Mouse (Mus musculus) kidney, adult 18-20 months (tissue): ENCODE measurements around the gene Rab21.
"Not testable (repeated sequence)": the region's sequence is repeated elsewhere in the genome, so short reads cannot be mapped to it uniquely, and the experiment has no call there.

Experiments
- DNase-seq: peaks from one replicate; pipeline ENCODE4 v3.0.0; 2021

The Rab21 gene

GRCm38 (mm10) chr10:115323295-115323694 lies 7.9 kb upstream of the Rab21 start:
- DNase-seq, result peak; percentile 72

DNA sequence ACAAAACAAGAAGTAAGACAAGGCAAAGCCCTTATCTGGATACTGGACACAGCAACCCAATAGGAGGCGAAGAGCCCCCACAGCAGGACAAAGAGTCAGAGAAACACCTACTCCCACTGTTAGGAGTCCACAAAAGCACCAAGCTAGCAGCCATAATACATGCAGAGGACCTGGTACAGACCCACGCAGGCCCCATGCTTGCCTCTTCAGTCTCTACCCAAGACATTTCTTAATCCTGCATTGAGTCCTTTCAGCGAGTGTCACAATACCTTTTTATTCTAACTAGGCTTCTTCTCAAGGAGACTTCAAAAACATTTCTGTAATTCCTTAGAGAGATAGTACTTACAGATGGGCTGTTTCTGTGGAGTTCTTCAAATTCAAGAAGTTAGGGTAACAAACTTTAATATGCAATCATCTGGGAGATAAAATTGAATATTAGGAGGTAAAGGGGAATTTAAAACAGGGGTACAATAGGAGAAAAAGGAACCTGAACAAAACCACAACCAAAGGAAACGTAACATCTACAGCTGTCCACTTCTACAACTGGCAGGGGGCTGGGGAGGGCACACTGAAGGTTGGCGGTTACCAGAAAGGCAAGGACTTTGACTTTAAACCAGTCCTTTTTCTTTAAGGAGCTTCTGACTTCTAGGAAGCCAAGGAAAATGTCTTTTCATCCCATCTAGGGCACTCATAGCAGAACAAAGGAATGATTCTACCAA lies 6.1 kb upstream of the Rab21 start:
- no peak for DNase-seq

- DNase-seq, result not testable (repeated sequence)
Observed at GRCm38 (mm10) chr10:115318388-115318787, 3.0 kb upstream of the Rab21 start.

GRCm38 (mm10) chr10:115316313-115316712 lies 919 bp upstream of the Rab21 start:
- no peak for DNase-seq

DNA sequence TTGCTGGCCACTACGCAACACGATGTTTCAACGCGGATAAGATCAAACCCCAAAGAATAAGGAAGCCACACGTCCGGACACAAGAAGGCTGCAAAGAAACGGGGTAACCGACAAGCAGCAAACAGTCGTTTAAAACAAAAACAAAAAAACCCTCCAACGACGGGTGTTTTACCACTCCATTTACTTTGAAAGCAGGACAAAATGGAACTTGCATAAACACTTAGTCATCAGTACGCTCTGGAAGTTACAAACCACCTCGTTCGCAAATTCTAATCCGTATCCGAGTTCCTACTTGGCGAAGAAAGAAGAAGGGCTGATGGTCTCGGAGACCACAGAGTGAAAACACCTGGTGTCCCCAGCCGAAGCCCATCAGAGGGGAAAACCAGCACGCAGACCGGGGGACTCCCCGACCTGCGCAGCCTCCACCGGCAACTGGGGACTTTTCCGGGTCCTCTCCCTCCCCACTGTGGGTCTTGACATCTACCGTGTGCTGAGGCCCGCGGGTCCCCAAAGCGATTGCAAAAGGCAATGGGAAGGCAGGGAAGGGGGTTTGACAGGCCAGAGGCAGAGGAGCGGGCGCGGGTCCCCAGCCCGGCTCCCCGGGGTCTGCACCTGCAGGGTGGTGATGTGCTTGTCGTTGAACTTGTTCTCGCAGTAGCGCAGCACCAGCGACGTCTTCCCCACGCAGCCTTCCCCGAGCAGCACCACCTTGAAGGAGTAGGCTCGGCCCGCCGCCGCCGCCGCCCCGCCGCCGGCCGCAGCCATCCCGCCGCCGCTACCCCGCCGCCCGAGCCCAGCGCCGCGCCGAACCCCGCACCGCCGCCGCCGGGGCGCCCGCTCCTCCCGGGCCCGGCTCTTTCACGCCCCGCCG lies 577 bp downstream of the Rab21 start:
- DNase-seq, result peak; percentile 55

- DNase-seq, result no peak
Observed at GRCm38 (mm10) chr10:115314287-115314581, 1.2 kb downstream of the Rab21 start.

GRCm38 (mm10) chr10:115313641-115314286 lies 1.6 kb downstream of the Rab21 start:
- peak; percentile 43 for DNase-seq

DNA sequence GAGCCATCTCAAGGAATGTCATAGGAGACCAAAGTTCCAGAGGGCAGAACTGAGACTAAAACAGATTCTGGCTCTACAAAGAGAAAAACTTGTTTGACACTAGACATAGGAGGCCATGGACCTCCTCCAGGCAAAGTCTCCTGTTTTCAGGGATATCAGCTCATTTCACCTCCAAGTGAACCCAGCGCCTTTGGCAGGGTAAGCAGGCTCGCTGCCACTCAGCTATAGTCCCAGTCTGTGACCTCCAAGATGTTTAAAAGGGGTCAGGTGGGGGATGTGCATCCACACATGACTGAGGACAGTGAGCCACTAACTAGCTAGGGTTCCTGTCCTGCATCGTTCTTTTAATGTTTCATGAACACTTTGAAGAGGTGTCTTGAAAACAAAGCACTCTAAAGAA lies 2.7 kb downstream of the Rab21 start:
- peak; percentile 56 for DNase-seq

DNA sequence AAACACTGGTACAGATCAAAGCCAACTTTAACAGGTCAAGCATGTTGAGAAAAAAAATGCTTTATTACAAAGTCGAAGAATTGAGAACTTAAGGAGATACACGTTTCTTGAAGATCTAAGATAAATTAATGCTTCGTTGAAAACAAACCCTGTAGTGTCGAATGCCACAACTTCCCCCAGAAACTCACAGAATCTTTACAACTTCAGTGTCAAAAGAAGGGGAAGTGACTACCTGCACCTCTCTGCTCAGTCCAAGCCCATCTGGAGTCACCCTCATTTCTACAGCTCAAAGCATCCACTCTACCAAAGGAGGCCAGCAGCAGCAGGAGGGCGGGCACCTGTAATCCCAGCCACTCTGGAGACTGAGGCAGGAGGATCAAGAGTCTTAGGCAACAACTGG lies 3.2 kb downstream of the Rab21 start:
- DNase-seq, result no peak

- DNase-seq, result peak; percentile 21
Observed at GRCm38 (mm10) chr10:115311263-115311965, 4.0 kb downstream of the Rab21 start.

- DNase-seq, result no peak
Observed at GRCm38 (mm10) chr10:115309191-115309590, 6.2 kb downstream of the Rab21 start.

GRCm38 (mm10) chr10:115307331-115307875 lies 8.0 kb downstream of the Rab21 start:
- no peak for DNase-seq

- DNase-seq, result no peak
Observed at GRCm38 (mm10) chr10:115298683-115299082, 16.7 kb downstream of the Rab21 start.

- no peak for DNase-seq
Observed at GRCm38 (mm10) chr10:115297582-115297981, 17.8 kb downstream of the Rab21 start.

- no peak for DNase-seq
Observed at GRCm38 (mm10) chr10:115296401-115296935, 18.9 kb downstream of the Rab21 start.

DNA sequence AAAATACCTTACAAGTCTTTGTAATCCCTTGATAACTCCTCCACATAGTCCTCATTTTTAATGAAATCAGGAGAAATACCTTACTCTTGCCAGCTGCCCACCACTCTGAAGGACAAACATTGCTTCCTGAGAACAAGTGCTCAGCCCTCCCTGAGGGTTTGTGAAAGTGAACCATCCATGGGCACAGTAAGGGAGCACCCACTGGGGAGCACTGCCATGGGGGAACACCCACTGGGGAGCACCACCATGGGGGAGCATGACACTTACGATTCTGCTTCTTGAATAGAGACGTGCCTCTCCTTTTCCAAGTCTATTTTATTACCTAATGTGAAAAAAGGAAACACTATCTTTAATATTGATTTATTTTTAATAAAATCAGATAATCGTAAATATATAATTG lies 20.2 kb downstream of the Rab21 start:
- DNase-seq, result no peak

DNA sequence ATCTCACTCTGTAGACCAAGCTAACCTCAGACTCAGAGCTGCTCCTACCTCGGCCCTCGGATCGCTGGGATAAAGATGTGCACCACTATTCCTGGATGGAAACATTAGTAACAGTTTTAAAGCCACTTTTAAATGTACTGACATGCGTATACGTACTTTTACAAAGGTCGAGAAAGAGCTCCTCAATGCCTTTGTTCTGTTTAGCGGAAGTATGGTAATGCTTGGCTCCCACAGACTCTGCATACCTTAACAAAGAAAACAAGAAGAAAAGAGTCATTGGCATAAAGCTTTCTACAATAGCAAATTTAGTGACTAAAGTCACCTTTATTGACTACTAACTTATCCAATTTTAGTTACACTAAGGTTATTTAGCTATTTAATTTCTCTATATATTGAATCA lies 20.7 kb downstream of the Rab21 start:
- DNase-seq, result no peak

DNA sequence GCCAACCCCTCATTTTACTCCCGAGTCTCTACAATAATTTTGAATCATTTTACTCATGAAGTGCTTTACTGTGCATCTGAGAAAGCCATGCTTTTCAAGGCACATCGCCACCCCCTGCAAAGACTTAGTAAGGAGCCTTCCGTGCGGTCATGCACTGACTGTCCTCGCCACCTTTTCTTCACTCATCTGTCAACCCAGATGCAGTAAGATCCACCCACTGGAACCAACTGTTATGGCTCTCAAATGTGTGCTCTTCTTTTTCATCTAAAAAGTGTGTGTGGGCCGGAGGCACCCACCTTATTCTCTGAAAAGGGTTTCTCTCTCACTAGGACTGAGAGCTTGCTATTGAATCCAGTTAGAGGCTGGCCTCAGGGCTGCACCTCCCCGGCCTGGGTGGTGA lies 21.4 kb downstream of the Rab21 start:
- no peak for DNase-seq

DNA sequence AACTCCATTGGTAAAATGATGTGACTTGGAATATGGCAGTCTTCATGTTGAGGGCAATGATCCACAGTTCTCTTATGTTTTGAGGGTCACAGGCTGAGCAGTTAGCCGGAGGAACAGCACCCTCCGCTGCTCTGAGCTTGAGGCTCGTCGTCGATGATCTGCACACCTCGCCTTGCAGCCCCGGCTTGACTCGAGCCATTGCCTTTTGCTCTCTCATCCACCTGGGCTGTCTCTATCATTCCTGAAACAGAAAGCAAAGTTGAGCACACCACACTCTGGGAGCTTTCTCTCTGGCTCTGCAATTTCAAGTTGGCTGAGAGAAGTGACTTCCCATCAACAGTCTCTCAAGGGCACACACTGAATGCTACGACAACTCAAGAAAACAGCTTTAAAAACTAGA lies 24.7 kb downstream of the Rab21 start:
- DNase-seq, result no peak

- no peak for DNase-seq
Observed at GRCm38 (mm10) chr10:115288856-115289255, 26.5 kb downstream of the Rab21 start.

GRCm38 (mm10) chr10:115284170-115284569 lies 31.2 kb downstream of the Rab21 start:
- DNase-seq, result no peak

GRCm38 (mm10) chr10:115281381-115281780 lies 34.0 kb downstream of the Rab21 start:
- DNase-seq, result no peak

DNA sequence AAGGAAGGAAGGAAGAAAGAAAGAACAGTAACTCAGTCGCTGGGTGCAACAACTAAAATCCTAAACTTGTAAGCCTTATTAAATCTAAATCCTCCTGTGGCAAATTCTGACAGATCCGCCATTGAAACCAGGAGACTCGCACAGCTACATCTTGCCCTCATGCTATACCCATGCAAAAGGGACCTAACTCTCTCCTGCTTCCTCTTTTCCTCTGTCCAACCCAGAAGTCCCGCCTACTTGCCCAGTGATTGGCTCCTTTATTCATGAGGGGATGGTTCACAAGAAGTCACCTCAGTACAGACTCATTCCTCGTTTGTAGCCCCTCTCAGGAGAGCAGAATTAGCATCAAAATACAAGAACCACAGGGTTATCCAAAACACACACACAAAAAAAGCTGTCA lies 43.7 kb downstream of the Rab21 start:
- no peak for DNase-seq
